Mouse (Mus musculus): ENCODE data around the gene Zfp729b. TPM values are rescaled to one million over a fixed set of nuclear protein-coding genes. Genes with fewer than 3 reads are reported as not detected.

The Zfp729b gene
- polyA plus RNA-seq (2015; fragmentation: Nextera tagmentation; extraction: Ambion mirVana): 5.0 and 5.3 TPM in 2 replicates

DNA sequence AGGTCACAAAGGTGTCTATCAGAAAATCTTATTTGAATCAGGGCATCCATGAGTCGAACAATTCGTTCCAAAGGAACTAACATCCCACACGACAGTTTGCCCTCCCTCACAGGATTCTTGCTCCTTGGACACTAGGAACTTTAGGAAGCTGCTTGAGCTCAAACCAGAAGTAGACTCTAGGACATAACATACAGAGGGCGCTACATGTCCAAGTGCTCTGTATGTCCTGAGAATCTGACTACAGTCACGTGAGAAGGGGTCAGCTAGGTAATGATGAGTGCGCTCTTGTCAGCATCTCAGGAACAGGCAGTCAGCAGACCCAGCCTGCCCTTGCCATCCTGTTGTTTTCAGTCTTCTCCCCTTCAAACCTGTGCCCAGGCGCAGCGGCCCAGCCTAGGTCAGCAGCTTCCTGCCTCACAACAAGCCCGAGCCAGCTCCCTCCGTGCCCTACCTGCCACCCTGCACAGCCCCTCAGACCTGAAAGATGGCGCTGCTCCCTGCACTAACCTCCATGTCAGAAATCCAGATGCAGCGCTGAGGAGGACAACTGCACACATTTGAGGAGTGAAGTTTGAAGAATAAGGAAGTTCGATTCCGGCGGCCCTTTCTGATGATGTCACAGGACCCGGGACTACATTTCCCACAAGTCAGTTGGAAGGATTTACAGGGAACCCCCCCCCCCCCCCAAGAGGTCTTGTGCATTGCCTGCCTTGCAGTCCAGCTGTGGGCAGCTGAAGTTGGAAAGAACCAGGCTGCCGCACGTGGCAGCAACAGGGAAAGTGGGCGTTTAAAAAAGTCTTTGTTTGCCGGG, at the start of gene Zfp729b:
Gene Zfp729b, minus strand, starts transcription at position 642 of the 811 bp plus-strand sequence.
- peak; percentile 92 for DNase-seq (ENCODE audit: low spot score)

DNA sequence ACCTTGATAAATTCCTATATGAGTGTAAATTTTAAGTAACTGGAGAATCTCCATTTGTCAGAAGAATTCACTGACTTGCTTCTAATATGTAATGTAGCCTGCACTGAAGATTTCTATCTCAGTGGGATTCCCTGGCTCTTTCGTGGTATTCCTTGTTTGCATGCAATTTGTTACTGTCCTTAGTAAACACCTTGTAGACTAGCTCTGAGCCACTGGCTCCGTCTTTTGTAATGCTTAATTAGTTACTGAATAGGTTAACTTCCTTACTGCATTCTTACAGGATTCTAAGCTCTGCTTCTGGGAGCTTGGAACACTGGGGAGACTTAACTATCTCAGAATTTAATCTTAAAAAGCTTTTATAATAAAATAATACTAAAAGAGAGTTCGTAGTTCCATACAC, 43.0 kb upstream of the Zfp729b start:
- DNase-seq (ENCODE audit: low spot score): no peak

GRCm38 (mm10) chr13:67637294-67638007, 27.9 kb upstream of the Zfp729b start, which contains the start of the genes Gm49345 and Zfp729a:
TSS of gene Gm49345 (minus strand) at chr13:67637769.
TSS of gene Zfp729a (minus strand) at chr13:67637791.
- peak; percentile 89 for DNase-seq (ENCODE audit: low spot score)

DNA sequence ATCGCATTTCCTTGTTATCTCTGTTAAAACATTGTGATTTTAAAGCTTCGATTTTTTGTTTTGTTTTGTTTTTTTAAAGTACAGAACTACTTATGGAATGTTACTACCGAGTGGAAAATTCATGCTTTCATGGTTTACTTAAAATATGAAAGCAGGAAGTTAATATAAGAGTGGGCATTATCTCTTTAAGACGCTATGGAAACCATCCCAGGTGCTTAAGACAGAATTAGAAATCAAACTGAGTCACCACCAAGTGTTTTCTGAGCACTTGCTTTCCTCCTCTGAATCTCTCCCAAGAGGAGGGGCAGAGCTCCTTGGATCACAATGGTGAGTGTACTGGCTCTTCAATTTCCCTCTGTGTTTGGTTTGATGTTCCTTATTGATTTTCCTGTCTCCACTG, 601 bp upstream of the Zfp729b start:
- DNase-seq (ENCODE audit: low spot score): no peak

GRCm38 (mm10) chr13:67572591-67573189, 36.8 kb downstream of the Zfp729b start:
- DNase-seq (ENCODE audit: low spot score): no peak

DNA sequence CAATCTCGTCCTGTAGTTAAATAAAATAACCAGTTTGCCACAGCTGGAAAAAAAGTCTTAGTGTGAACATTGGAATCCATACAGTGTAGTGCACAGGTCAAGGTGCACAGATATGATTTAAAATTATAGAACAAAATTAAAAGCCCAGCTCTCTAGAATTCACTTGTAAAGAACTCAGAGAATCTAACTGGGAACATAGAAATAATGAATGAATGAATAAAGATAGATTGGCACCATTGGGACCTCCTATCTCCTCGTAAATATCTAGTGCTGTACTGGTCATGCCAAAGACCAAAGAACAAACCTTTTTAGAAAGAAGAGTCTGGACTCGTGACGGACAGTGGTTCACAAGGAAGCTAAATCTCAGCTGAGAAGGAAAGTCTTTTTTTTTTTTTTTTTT, 55.8 kb downstream of the Zfp729b start, which contains the start of gene Zfp748:
Gene Zfp748, minus strand, starts transcription at position 101 of the 400 bp plus-strand sequence.
- DNase-seq (ENCODE audit: low spot score): no peak

- DNase-seq (ENCODE audit: low spot score): peak; percentile 91
Observed at GRCm38 (mm10) chr13:67552505-67553346, 56.8 kb downstream of the Zfp729b start.

GRCm38 (mm10) chr13:67545941-67546340, 63.6 kb downstream of the Zfp729b start:
- no peak for DNase-seq (ENCODE audit: low spot score)

Other genes starting within 250 kb of the Zfp729b start
- gene Gm28044, start 249.2 kb downstream of the Zfp729b start, polyA plus RNA-seq (2015; fragmentation: Nextera tagmentation; extraction: Ambion mirVana): 0.35 TPM in 1 of 2 replicates, not detected in the other
- gene Zfp953, start 249.1 kb downstream of the Zfp729b start, polyA plus RNA-seq (2015; fragmentation: Nextera tagmentation; extraction: Ambion mirVana): 1.7 and 2.1 TPM in 2 replicates
- gene Gm28041, start 234.0 kb downstream of the Zfp729b start, polyA plus RNA-seq (2015; fragmentation: Nextera tagmentation; extraction: Ambion mirVana): 0.64 and 0.81 TPM in 2 replicates
- 1.7 and 1.9 TPM in 2 replicates for gene Zfp456, start 233.9 kb downstream of the Zfp729b start, polyA plus RNA-seq (2015; fragmentation: Nextera tagmentation; extraction: Ambion mirVana)
- 8.7 and 9.1 TPM in 2 replicates for gene Zfp429, start 209.9 kb downstream of the Zfp729b start, polyA plus RNA-seq (2015; fragmentation: Nextera tagmentation; extraction: Ambion mirVana)
- gene Zfp459, start 188.3 kb downstream of the Zfp729b start, polyA plus RNA-seq (2015; fragmentation: Nextera tagmentation; extraction: Ambion mirVana): 2.2 and 2.3 TPM in 2 replicates
- gene Zfp874a, start 158.1 kb downstream of the Zfp729b start, polyA plus RNA-seq (2015; fragmentation: Nextera tagmentation; extraction: Ambion mirVana): 6.6 and 7.7 TPM in 2 replicates
- gene Zfp874b, start 125.4 kb downstream of the Zfp729b start, polyA plus RNA-seq (2015; fragmentation: Nextera tagmentation; extraction: Ambion mirVana): 4.3 and 5.7 TPM in 2 replicates
- gene Zfp58, start 109.2 kb downstream of the Zfp729b start, polyA plus RNA-seq (2015; fragmentation: Nextera tagmentation; extraction: Ambion mirVana): 11.4 and 12.7 TPM in 2 replicates
- gene Gm26965, start 83.6 kb downstream of the Zfp729b start, polyA plus RNA-seq (2015; fragmentation: Nextera tagmentation; extraction: Ambion mirVana): not detected in 2 replicates
- 43.2 and 54.1 TPM in 2 replicates for gene Zfp87, start 83.5 kb downstream of the Zfp729b start, polyA plus RNA-seq (2015; fragmentation: Nextera tagmentation; extraction: Ambion mirVana)
- 13.5 and 14.0 TPM in 2 replicates for gene Zfp748, start 55.9 kb downstream of the Zfp729b start, polyA plus RNA-seq (2015; fragmentation: Nextera tagmentation; extraction: Ambion mirVana)
- not detected in 2 replicates for gene Gm49345, start 28.1 kb upstream of the Zfp729b start, polyA plus RNA-seq (2015; fragmentation: Nextera tagmentation; extraction: Ambion mirVana)
- 3.2 and 3.9 TPM in 2 replicates for gene Zfp729a, start 28.1 kb upstream of the Zfp729b start, polyA plus RNA-seq (2015; fragmentation: Nextera tagmentation; extraction: Ambion mirVana)
- 7.8 and 9.0 TPM in 2 replicates for gene Zfp738, start 77.4 kb upstream of the Zfp729b start, polyA plus RNA-seq (2015; fragmentation: Nextera tagmentation; extraction: Ambion mirVana)
- 3.7 and 3.8 TPM in 2 replicates for gene Zfp65, start 119.5 kb upstream of the Zfp729b start, polyA plus RNA-seq (2015; fragmentation: Nextera tagmentation; extraction: Ambion mirVana)
- gene Zfp85, start 145.5 kb upstream of the Zfp729b start, polyA plus RNA-seq (2015; fragmentation: Nextera tagmentation; extraction: Ambion mirVana): 7.8 and 8.5 TPM in 2 replicates
- gene Zfp493, start 170.0 kb upstream of the Zfp729b start, polyA plus RNA-seq (2015; fragmentation: Nextera tagmentation; extraction: Ambion mirVana): 1.1 and 1.6 TPM in 2 replicates
- 6.8 and 7.9 TPM in 2 replicates for gene Zfp273, start 204.0 kb upstream of the Zfp729b start, polyA plus RNA-seq (2015; fragmentation: Nextera tagmentation; extraction: Ambion mirVana)
- 1.6 TPM in 2 replicates for gene Gm10037, start 221.4 kb upstream of the Zfp729b start, polyA plus RNA-seq (2015; fragmentation: Nextera tagmentation; extraction: Ambion mirVana)

Data from thymus, postnatal 0 days (tissue).